Mouse (Mus musculus) heart, adult 8-10 months (tissue): Measurements from ENCODE around the gene Os9. TPM values are rescaled to one million over a fixed set of nuclear protein-coding genes. Genes with fewer than 3 reads are reported as not detected.
"Not testable (repeated sequence)": the region's sequence is repeated elsewhere in the genome, so short reads cannot be mapped to it uniquely, and the experiment has no call there.

Experiments
- DNase-seq: peaks from one replicate; pipeline ENCODE4 v3.0.0; 2022; ENCODE audit warnings: low spot score
- total RNA-seq, 4 experiments: library from RNA; stranded (reverse); gene quantifications; 2 replicates each; pipeline ENCODE4 v1.2.4; 2022

Os9 gene
- total RNA-seq, result 10 to 100 TPM; 22.2 to 31.6 (median 24.1) TPM

- peak; percentile 98 for DNase-seq
Measured at GRCm38 (mm10) chr10:127121066-127121477, at the start of gene Os9. TSS of gene Os9 (minus strand) at chr10:127121131.

- DNase-seq, result no peak
Measured at GRCm38 (mm10) chr10:127170002-127170401, 49.1 kb upstream of the Os9 start.

- DNase-seq, result no peak
Measured at GRCm38 (mm10) chr10:127167614-127168192, 46.8 kb upstream of the Os9 start.

- DNase-seq, result no peak
Measured at GRCm38 (mm10) chr10:127166771-127167613, 46.1 kb upstream of the Os9 start.

- DNase-seq, result no peak
Measured at GRCm38 (mm10) chr10:127166404-127166715, 45.4 kb upstream of the Os9 start.

GRCm38 (mm10) chr10:127165654-127166403 is 44.9 kb upstream of the Os9 start:
- no peak for DNase-seq

- DNase-seq, result no peak
Measured at GRCm38 (mm10) chr10:127165354-127165653, 44.4 kb upstream of the Os9 start.

- peak; percentile 55 for DNase-seq
Measured at GRCm38 (mm10) chr10:127164631-127165353, 43.9 kb upstream of the Os9 start, which contains the start of gene B4galnt1. TSS of gene B4galnt1 (plus strand) at chr10:127165225.

GRCm38 (mm10) chr10:127164190-127164589 is 43.3 kb upstream of the Os9 start:
- DNase-seq, result no peak

GRCm38 (mm10) chr10:127162771-127163261 is 41.9 kb upstream of the Os9 start:
- not testable (repeated sequence) for DNase-seq

GRCm38 (mm10) chr10:127160728-127161127 is 39.8 kb upstream of the Os9 start:
- DNase-seq, result no peak

GRCm38 (mm10) chr10:127160081-127160480 is 39.1 kb upstream of the Os9 start:
- DNase-seq, result no peak

GRCm38 (mm10) chr10:127158471-127158870 is 37.5 kb upstream of the Os9 start:
- no peak for DNase-seq

- no peak for DNase-seq
Measured at GRCm38 (mm10) chr10:127156511-127156910, 35.6 kb upstream of the Os9 start.

- no peak for DNase-seq
Measured at GRCm38 (mm10) chr10:127156089-127156488, 35.2 kb upstream of the Os9 start.

GRCm38 (mm10) chr10:127154652-127155051 is 33.7 kb upstream of the Os9 start:
- DNase-seq, result no peak

GRCm38 (mm10) chr10:127154241-127154640 is 33.3 kb upstream of the Os9 start:
- DNase-seq, result no peak

- no peak for DNase-seq
Measured at GRCm38 (mm10) chr10:127153323-127153722, 32.4 kb upstream of the Os9 start.

GRCm38 (mm10) chr10:127152556-127152955 is 31.6 kb upstream of the Os9 start:
- not testable (repeated sequence) for DNase-seq

- not testable (repeated sequence) for DNase-seq
Measured at GRCm38 (mm10) chr10:127151233-127151632, 30.3 kb upstream of the Os9 start.

GRCm38 (mm10) chr10:127150471-127150872 is 29.5 kb upstream of the Os9 start:
- no peak for DNase-seq

- no peak for DNase-seq
Measured at GRCm38 (mm10) chr10:127147135-127147534, 26.2 kb upstream of the Os9 start.
